31 mouse cellular contexts compared by ENCODE assay signal in the genomic region with DNA sequence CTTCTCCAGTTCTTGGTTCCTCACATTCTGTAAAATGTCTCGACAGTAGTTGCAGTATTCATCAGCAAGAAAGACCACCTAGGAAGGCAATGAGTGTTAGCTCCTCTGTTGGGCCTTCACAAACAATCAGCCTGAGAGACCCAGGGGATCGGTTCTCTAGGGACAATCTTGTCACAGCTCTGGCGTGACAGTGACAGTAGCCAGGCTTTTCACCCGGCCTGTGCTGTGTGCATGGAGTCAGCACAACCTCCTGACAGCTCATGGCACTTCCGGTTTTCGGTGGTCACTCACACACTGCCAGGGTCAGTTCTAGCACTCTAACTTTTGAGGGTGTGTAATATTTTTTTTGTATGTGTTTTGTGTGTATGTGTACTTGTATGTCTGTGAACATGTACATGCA. TPM values are rescaled to one million over a fixed set of nuclear protein-coding genes. Genes with fewer than 3 reads are reported as not detected.
DNase-seq lines count a peak whose midpoint lies in the region; ATAC-seq and TF ChIP-seq lines count a peak whose summit lies in the region.
"Had no signal": no experiment of that assay in that cellular context is flagged by ENCODE, and none has a peak within 500 bp of the region (broad histone marks: within the 10 kb centered on the region; RNA-seq: fewer than 3 reads in every experiment).

No protein-coding gene starts in this region.

- in situ Hi-C loops in CH12.LX (cut with MboI; ENCODE audit: low pct_ligation_motif_present, low pct_unique_long_range_greater_than_20kb, low sequenced_read_pairs) = loop anchor here (10.0 to 25.0 kb wide), 3 partner anchors 74 to 699 kb away; no protein-coding TSS in a partner anchor

- 0 out of 2 replicates have a peak overlapping the region, but pooled peaks have one; percentile 14 for H3K27ac ChIP-seq in heart, embryonic 12.5 days (ENCODE audit: poor library complexity, severe bottlenecking)
- H3K27ac ChIP-seq in heart, postnatal 0 days (ENCODE audit: low read depth) = no peak overlapping the region
- no peak overlapping the region for H3K27ac ChIP-seq in heart, adult 2 months
- H3K27ac ChIP-seq in CH12.LX (ENCODE audit: insufficient read depth, low read depth) = no peak overlapping the region
- H3K27ac ChIP-seq: embryonic facial prominence, embryonic 10.5 days; embryonic facial prominence, embryonic 13.5 days; forebrain, embryonic 12.5 days; forebrain, embryonic 15.5 days; heart, embryonic 15.5 days; hindbrain, embryonic 12.5 days; hindbrain, embryonic 15.5 days had no signal

- H3K79me2 ChIP-seq in heart, adult 2 months (replicated peaks; ENCODE audit: control insufficient read depth, insufficient read depth, low read length) = no peaks in the 10 kb centered on the region
- H3K79me2 ChIP-seq in CH12.LX (replicated peaks; ENCODE audit: control insufficient read depth, extremely low read depth, insufficient read depth, poor library complexity, severe bottlenecking) = no peaks in the 10 kb centered on the region

- TF ChIP-seq EP300 in heart, postnatal 0 days (IDR thresholded peaks at IDR 0.05; ENCODE audit: low read depth) = no peak
- TF ChIP-seq EP300 in heart, adult 2 months (IDR thresholded peaks at IDR 0.05; ENCODE audit: insufficient read depth, low read depth, low read length) = no peak
- TF ChIP-seq EP300 in CH12.LX (IDR thresholded peaks at IDR 0.05; ENCODE audit: low read length) = no peak

- no peak overlapping the region for H3K4me2 ChIP-seq in heart, embryonic 12.5 days
- no peak overlapping the region for H3K4me2 ChIP-seq in heart, postnatal 0 days (ENCODE audit: low read depth, low read length)
- no peak overlapping the region for H3K4me2 ChIP-seq in CH12.LX (ENCODE audit: insufficient read depth, low read depth, poor library complexity, severe bottlenecking)
- H3K4me2 ChIP-seq: embryonic facial prominence, embryonic 13.5 days; forebrain, embryonic 12.5 days; forebrain, embryonic 15.5 days; heart, embryonic 15.5 days; hindbrain, embryonic 12.5 days; hindbrain, embryonic 15.5 days had no signal

- no peak overlapping the region for H3K4me3 ChIP-seq in heart, embryonic 12.5 days
- H3K4me3 ChIP-seq in heart, postnatal 0 days (ENCODE audit: low read depth, low read length) = no peak overlapping the region
- H3K4me3 ChIP-seq in heart, adult 2 months = no peak overlapping the region
- H3K4me3 ChIP-seq in CH12.LX (replicated peaks in 1 of 3; ENCODE audit: low read depth in 2 of 3, low read length in 2 of 3, poor library complexity in 1 of 3) = no peak overlapping the region
- H3K4me3 ChIP-seq: embryonic facial prominence, embryonic 10.5 days; embryonic facial prominence, embryonic 13.5 days; erythroblast, embryonic 14.5 days; forebrain, embryonic 12.5 days; forebrain, embryonic 15.5 days; heart, embryonic 15.5 days; hindbrain, embryonic 12.5 days; hindbrain, embryonic 15.5 days had no signal

- no peaks in the 10 kb centered on the region for H3K36me3 ChIP-seq in heart, embryonic 12.5 days
- no peaks in the 10 kb centered on the region for H3K36me3 ChIP-seq in heart, postnatal 0 days (replicated peaks; ENCODE audit: control insufficient read depth, insufficient read depth, low read length)
- H3K36me3 ChIP-seq in heart, adult 2 months (ENCODE audit: control insufficient read depth, insufficient read depth, low read length) = no peaks in the 10 kb centered on the region
- no peaks in the 10 kb centered on the region for H3K36me3 ChIP-seq in CH12.LX (replicated peaks in 1 of 2; ENCODE audit: control insufficient read depth in 1 of 2, insufficient read depth in 1 of 2, low read length in 1 of 2)
- H3K36me3 ChIP-seq: embryonic facial prominence, embryonic 10.5 days; embryonic facial prominence, embryonic 13.5 days; forebrain, embryonic 12.5 days; forebrain, embryonic 15.5 days; heart, embryonic 15.5 days; hindbrain, embryonic 12.5 days; hindbrain, embryonic 15.5 days had no signal

- no peak for TF ChIP-seq CTCF in heart, postnatal 0 days (IDR thresholded peaks at IDR 0.05; ENCODE audit: low read depth)
- TF ChIP-seq CTCF in heart, adult 2 months (IDR thresholded peaks at IDR 0.05) = no peak
- TF ChIP-seq CTCF in CH12.LX (conservative IDR thresholded peaks at IDR 0.05 in 1 of 2, IDR thresholded peaks at IDR 0.05 in 1 of 2; ENCODE audit: low read depth in 2 of 2, low read length in 2 of 2) = no peak

- WGBS in heart, embryonic 12.5 days = 16% methylated on average over 6 of the region's 6 CpGs
- 34% methylated on average over 6 of the region's 6 CpGs for WGBS in heart, postnatal 0 days
- 63% methylated on average over 6 of the region's 6 CpGs for WGBS in heart, adult 2 months

- 0 out of 2 replicates have a peak, but pooled peaks have one; percentile 34 for ATAC-seq in heart, embryonic 12.5 days (ENCODE audit: insufficient number of reproducible peaks, low FRiP score)
- peak; percentile 52; the same call in 1 of the 2 replicates for ATAC-seq in heart, postnatal 0 days (ENCODE audit: insufficient read depth, low read depth)
- ATAC-seq: activated CD4-positive, CD25-positive, alpha-beta regulatory T cell, adult 4 months; CD4-positive, CD25-positive, alpha-beta regulatory T cell, adult 4 months; forebrain, embryonic 15.5 days; intestine, postnatal 0 days had no signal

- intact Hi-C loops in heart, adult 2 months (cut with DNase I) = no loop called here

- H3K27me3 ChIP-seq in heart, embryonic 12.5 days (replicated peaks) = 0 out of 2 replicates have a peak, but pooled peaks cover 3% of the 10 kb centered on the region
- no peaks in the 10 kb centered on the region for H3K27me3 ChIP-seq in heart, postnatal 0 days (ENCODE audit: control insufficient read depth, insufficient read depth, low read length)
- no peaks in the 10 kb centered on the region for H3K27me3 ChIP-seq in heart, adult 2 months (ENCODE audit: control insufficient read depth, insufficient read depth, low read length)
- H3K27me3 ChIP-seq in CH12.LX (replicated peaks) = no peaks in the 10 kb centered on the region
- H3K27me3 ChIP-seq: embryonic facial prominence, embryonic 13.5 days; forebrain, embryonic 12.5 days; forebrain, embryonic 15.5 days; heart, embryonic 15.5 days; hindbrain, embryonic 15.5 days had no signal

- no peak for TF ChIP-seq POLR2A in heart, adult 2 months (IDR thresholded peaks at IDR 0.05; ENCODE audit: insufficient read depth, low read depth, low read length)
- no peak for TF ChIP-seq POLR2A in CH12.LX (IDR thresholded peaks at IDR 0.05; ENCODE audit: low read depth, low read length)

- peaks cover 19% of the 10 kb centered on the region for H3K4me1 ChIP-seq in heart, embryonic 12.5 days (replicated peaks)
- H3K4me1 ChIP-seq in heart, postnatal 0 days (ENCODE audit: control insufficient read depth, insufficient read depth) = peaks cover 8% of the 10 kb centered on the region; the same call in 1 of the 2 replicates
- no peaks in the 10 kb centered on the region; the same call in none of the 2 replicates for H3K4me1 ChIP-seq in heart, adult 2 months (ENCODE audit: control insufficient read depth, insufficient read depth, low read length)
- H3K4me1 ChIP-seq in CH12.LX (ENCODE audit: control insufficient read depth in 1 of 2, insufficient read depth in 2 of 2) = peaks cover 0 to 3% of the 10 kb centered on the region in 2 experiments; a peak in 3 of 4 replicates
- H3K4me1 ChIP-seq: hindbrain, embryonic 15.5 days had no signal

- DNase-seq in heart, adult 8-10 months (ENCODE audit: low spot score) = no peak
- peak; percentile 29 for DNase-seq in heart, postnatal 0 days (ENCODE audit: low spot score)
- DNase-seq in heart, adult 2 months = no peak
- peak; percentile 16 for DNase-seq in CH12.LX (ENCODE audit: extremely low read depth)
- DNase-seq in urinary bladder, postnatal 25 days (ENCODE audit: low spot score) = no peak
- DNase-seq: adrenal gland, adult 8-10 months; adrenal gland, postnatal 25 days; cerebellum, adult 11-12 months; cerebellum, adult 8-10 months; cerebellum, postnatal 10 days; cerebellum, postnatal 36 days; embryo, embryonic 11 days; gastrocnemius, postnatal 25 days; kidney, adult 2 months had no signal

- no peak for TF ChIP-seq RAD21 in CH12.LX (IDR thresholded peaks at IDR 0.05; ENCODE audit: low read depth, low read length)

- no peaks in the 10 kb centered on the region for H3K9me3 ChIP-seq in heart, embryonic 12.5 days (replicated peaks)
- no peaks in the 10 kb centered on the region for H3K9me3 ChIP-seq in heart, postnatal 0 days (replicated peaks; ENCODE audit: control insufficient read depth, low read length)
- no peaks in the 10 kb centered on the region for H3K9me3 ChIP-seq in CH12.LX (replicated peaks; ENCODE audit: low read length)
- H3K9me3 ChIP-seq: embryonic facial prominence, embryonic 10.5 days; embryonic facial prominence, embryonic 13.5 days; forebrain, embryonic 12.5 days; forebrain, embryonic 15.5 days; heart, embryonic 15.5 days; hindbrain, embryonic 12.5 days; hindbrain, embryonic 15.5 days had no signal

- dilution Hi-C loops in CH12.LX (cut with MboI; ENCODE audit: extremely low pct_ligation_motif_present, extremely low pct_unique_long_range_greater_than_20kb, low sequenced_read_pairs) = no loop called here

- H3K9ac ChIP-seq in heart, embryonic 12.5 days = no peak overlapping the region
- H3K9ac ChIP-seq in heart, postnatal 0 days (replicated peaks; ENCODE audit: low read depth, low read length) = no peak overlapping the region
- H3K9ac ChIP-seq in heart, adult 2 months (ENCODE audit: low read depth, low read length) = no peak overlapping the region
- no peak overlapping the region for H3K9ac ChIP-seq in CH12.LX (ENCODE audit: insufficient read depth, low read depth)
- H3K9ac ChIP-seq: embryonic facial prominence, embryonic 13.5 days; forebrain, embryonic 12.5 days; forebrain, embryonic 15.5 days; heart, embryonic 15.5 days; hindbrain, embryonic 12.5 days; hindbrain, embryonic 15.5 days had no signal

RNA-seq across cellular contexts. Expression of gene Rfx8, which starts 32.2 kb away (rescaled TPM):
- polyA plus RNA-seq in heart, embryonic 12.5 days (2016; fragmentation: Nextera tagmentation; extraction: Ambion mirVana) = 0.69 and 1.2 TPM in 2 replicates
- under 1 TPM; 0.16 to 0.23 (median 0.19) TPM for total RNA-seq in heart, adult 8-10 months (2022)
- not detected in 2 replicates for total RNA-seq in heart, postnatal 0 days (2014; rRNA removed; ENCODE audit: low replicate concordance)
- 0.68 and 0.71 TPM in 2 replicates for polyA plus RNA-seq in heart, postnatal 0 days (2015; fragmentation: Nextera tagmentation; extraction: Ambion mirVana)
- under 1 TPM; 0.20 to 0.26 TPM for total RNA-seq in heart, adult 2 months (2021)
- polyA plus RNA-seq in heart, adult 2 months (2012; rRNA removed) = 0.35 and 0.47 TPM in 2 replicates
- not detected in 2 replicates for total RNA-seq in CH12.LX (2012; rRNA removed)
- total RNA-seq in CH12.LX (2014; rRNA removed) = not detected in 2 replicates
- not detected in 2 replicates for polyA plus RNA-seq in CH12.LX (2012; ENCODE audit: insufficient read length, low read depth)
- total RNA-seq: ES-E14; gastrocnemius, adult 8-10 months had no signal
- polyA plus RNA-seq: activated CD4-positive, CD25-positive, alpha-beta regulatory T cell, adult 4 months; CD4-positive, CD25-positive, alpha-beta regulatory T cell, adult 4 months; forebrain, embryonic 12.5 days; forebrain, embryonic 15.5 days; intestine, embryonic 14.5 days; kidney, adult 2 months had no signal

RNA-seq across cellular contexts. Expression of gene Creg2, which starts 37.3 kb away (rescaled TPM):
- 0.05 TPM in 2 replicates for polyA plus RNA-seq in heart, embryonic 12.5 days (2016; fragmentation: Nextera tagmentation; extraction: Ambion mirVana)
- under 1 TPM in 2 of 4 experiments, not detected in 2; 0.03 to 0.05 TPM for total RNA-seq in heart, adult 8-10 months (2022)
- not detected in 2 replicates for total RNA-seq in heart, postnatal 0 days (2014; rRNA removed; ENCODE audit: low replicate concordance)
- polyA plus RNA-seq in heart, postnatal 0 days (2015; fragmentation: Nextera tagmentation; extraction: Ambion mirVana) = 0.01 and 0.03 TPM in 2 replicates
- total RNA-seq in heart, adult 2 months (2021) = under 1 TPM in 1 of 2 experiments, not detected in 1; 0.05 TPM
- 0.06 TPM in 1 of 2 replicates, not detected in the other for polyA plus RNA-seq in heart, adult 2 months (2012; rRNA removed)
- total RNA-seq in CH12.LX (2012; rRNA removed) = not detected in 2 replicates
- not detected in 2 replicates for total RNA-seq in CH12.LX (2014; rRNA removed)
- polyA plus RNA-seq in CH12.LX (2012; ENCODE audit: insufficient read length, low read depth) = not detected in 2 replicates
- total RNA-seq: hematopoietic stem cell, adult 5-6 weeks had no signal
- polyA plus RNA-seq: C2C12; CD4-positive, CD25-positive, alpha-beta regulatory T cell, adult 4 months; erythroblast, embryonic 14.5 days had no signal

Comparison
In these comparisons a context has a peak if more than half of its experiments do, and no peak if none do; other contexts are left out.
1. DNase-seq: peak in heart, postnatal 0 days (single experiment) and CH12.LX (single experiment); none in heart, adult 8-10 months (single experiment), heart, adult 2 months (0 of 2) and urinary bladder, postnatal 25 days (single experiment).